Mouse (Mus musculus) cerebellum, adult 11 months (tissue): Measurements from ENCODE around the gene Pds5b.
"Not testable (repeated sequence)": the region's sequence is repeated elsewhere in the genome, so short reads cannot be mapped to it uniquely, and the experiment has no call there.

ENCODE experiments used
- DNase-seq: peaks from one replicate; pipeline ENCODE4 v3.0.0; 2022

Pds5b gene

DNA sequence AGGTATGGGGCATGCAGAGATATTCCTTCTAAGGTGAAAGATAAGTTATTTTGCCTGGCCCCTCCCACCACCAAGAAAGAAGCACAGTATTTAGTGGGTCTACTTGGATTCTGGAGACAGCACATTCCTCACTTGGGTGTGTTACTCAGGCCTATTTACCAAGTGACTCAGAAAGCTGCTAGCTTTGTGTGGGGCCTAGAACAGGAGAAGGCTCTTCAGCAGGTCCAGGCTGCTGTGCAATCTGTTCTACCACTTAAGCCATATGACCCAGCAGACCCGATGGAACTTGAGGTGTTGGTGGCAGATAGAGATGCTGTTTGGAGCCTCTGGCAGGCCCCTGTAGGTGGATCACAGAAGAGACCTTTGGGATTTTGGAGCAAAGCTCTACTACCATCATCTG, 33.1 kb downstream of the Pds5b start:
- not testable (repeated sequence) for DNase-seq

DNA sequence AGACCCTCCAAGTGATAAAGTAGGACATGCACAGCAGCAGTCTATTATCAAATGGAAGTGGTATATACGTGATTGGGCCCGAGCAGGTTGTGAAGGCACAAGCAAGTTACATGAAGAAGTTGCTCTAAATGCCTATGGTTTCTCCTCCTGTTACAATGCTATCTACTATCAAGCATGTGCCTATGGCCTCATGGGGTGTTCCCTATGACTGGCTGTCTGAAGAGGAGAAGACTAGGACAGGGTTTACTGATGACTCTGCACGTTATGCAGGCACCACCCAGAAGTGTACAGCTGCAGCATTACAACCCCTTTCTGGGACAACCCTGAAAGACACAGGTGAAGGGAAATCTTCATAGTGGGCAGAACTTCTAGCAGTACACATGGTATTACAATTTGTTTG, 33.6 kb downstream of the Pds5b start:
- not testable (repeated sequence) for DNase-seq

DNA sequence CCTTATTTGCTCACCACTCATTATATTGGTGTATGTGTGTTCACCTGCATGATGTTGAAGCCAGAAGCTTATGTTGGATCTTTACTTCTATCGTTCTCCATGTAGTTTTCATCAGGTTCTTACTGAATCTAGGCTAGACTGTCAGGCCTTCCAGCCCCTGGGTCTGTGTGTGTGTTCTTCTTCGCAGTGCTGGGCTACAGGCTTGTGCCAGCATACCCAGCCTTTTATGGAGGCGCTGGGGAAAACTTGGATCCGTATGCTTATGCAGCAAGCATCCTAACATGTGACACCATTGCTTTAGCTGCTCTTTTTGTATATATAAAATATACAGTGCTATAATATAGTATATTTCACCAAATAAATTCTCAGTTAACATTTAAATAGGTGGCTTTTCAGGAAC, 38.0 kb downstream of the Pds5b start:
- no peak for DNase-seq

DNA sequence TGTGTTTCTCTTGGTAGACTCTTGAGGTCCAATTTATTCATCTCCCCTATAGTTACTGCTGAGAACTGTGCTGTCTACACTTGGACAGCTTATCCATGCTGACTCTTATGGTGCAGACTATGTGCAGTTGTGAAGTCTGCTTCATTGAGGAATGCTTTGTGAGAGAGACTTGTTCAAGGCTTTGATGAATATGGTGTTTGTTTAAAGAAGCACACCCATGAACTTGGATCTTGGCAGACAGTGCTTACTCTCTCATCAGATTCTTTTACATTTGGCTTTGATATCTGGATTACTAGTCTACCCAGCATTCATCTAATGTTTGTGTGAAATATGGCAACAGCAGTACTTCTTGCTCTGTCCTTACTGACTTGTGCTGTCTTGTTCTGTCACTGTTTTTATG, 39.9 kb downstream of the Pds5b start:
- DNase-seq = no peak

DNA sequence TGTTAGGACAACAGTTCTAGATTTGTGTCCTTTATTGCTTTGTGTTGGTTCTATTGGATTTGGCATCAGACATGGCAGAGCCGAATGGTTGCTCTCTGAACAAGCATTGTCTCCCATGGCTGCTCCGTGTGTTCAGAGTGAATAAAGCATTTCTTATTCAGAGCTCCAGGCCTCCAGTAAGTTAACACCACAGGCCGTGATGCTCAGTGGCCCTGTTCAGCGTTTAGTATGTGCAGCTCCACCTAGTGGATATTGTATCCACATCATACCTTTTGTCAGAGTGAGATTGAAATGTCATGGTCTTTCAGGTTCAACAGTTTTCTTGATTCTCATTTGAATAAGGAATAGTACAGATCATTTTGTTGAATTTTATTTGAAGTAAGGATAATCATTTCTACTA, 44.2 kb downstream of the Pds5b start:
- peak; percentile 12 for DNase-seq

DNA sequence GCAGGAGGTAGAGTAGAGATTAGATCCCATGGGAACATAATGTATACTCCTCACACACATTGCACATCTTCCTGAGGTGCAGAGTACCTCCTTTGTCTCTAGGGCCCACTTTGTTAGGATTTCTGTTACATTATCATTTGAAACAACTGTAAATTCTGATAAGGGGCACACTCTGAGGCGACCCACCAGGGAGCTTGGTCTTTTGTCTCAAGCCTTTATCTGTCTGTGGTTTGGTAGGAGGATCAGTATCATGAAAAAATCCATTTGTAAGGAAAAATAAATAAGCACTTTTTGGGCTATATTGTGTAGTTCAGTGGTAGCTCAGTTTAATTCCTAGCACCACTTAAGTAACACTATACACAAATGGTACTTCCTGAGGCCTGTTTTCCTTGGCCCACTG, 51.1 kb downstream of the Pds5b start:
- DNase-seq = no peak

DNA sequence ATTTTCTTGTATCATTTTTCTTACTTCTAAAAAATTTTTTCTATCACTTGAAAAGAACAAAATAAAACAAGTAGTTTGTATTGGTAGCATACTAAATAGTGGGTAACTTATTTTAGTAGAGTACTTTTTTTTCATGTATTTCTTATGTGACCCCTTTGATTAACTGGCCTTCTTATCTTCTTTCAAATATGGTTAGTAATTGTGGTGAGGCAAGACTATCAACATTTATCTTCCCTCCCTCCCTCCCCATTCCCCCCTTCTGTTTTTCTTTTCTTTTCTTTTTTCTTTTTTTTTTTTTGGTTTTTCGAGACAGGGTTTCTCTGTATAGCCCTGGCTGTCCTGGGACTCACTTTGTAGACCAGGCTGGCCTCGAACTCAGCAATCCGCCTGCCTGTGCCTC, 63.5 kb downstream of the Pds5b start:
- not testable (repeated sequence) for DNase-seq

DNA sequence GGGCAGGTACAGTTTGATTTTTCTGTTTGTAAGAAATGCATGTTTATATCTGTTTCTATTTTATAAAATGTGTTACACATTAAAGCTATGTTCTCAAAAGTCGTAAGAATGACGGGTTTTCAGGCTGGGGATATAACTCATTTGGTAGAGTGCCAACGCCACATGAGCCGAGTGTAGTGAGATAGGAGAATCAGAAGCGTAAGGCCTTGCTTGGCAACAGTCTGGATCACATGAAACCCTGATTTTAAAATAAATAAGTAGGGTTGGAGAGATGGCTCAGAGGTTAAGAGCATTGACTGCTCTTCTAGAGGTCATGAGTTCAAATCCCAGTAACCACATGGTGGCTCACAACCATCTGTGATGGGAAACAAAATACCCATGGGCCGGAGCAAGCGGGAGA, 65.8 kb downstream of the Pds5b start:
- no peak for DNase-seq

DNA sequence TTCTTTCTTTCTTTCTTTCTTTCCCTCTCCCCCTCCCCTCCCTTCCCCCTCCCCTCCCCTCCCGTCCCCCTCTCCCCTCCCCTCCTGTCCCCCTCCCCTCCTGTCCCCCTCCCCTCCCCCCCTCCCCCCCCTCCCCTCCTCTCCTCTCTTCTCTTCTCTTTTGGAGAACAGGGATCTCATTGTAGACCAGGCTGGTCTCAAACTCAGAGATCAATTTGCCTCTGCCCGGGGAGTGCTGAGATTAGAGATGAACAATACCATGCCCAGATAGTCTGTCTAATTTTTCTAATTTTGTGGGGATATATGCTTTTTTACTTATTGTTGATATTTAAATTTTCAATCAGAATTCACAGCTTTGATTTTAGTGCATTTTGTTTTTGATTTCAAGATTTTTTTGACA, 67.1 kb downstream of the Pds5b start:
- no peak for DNase-seq

DNA sequence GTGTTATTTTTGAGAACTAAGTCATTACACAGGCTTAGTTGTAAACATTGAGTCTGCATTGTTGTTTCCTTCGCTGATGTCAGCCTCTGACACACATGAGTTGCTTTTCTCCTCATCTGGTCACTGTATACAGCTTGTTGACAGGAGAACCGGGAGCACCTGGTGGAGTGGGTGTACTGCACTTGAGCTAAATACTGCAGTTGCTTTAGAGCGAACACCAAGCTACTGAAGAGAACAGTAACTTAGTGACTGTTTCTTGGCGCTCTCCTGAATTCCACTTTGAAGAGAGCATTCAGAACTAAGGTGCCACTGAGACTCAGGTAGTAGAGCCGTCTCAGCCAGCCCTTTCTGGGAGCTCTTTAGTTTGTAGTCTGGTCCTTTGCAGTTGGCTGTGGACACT, 83.1 kb downstream of the Pds5b start:
- DNase-seq = no peak

DNA sequence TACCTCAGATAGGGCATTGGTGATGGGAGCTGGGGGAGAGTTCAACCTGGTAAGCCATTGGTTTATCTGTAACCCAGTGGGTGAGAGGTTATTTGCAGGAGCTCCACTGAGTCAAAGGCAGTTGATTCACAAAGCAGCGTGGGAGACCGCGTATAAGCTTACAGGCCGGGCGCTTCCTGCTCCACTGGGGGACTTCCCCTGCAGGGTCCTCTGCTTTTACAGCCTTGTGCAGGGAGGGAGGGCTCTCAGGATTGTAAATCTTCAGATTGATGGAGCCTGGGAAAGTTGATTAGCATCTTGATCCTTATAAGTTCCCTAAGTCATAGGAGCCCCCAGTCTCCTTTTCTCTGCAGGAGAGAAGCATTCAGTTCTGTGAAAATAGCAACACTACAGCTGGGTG, 98.9 kb downstream of the Pds5b start:
- no peak for DNase-seq

DNA sequence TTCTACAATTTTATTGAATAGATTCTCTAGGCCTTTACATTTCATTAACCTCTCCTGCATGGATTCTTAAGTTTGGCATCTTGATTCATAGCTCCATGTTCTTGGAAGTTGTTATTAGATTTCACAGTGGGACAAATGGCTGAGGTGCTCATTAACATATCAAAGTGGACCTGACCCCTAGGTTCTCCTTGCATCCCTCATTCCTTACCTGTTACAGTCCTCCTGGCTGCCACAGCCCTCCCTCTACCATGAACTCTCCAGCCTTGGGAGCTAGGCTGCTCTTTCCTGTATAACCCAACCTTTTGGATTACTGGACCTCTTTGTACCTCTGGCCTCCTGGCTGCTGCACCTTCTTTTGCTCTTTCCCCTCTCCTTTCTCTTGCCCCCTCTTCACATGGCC, 99.5 kb downstream of the Pds5b start:
- DNase-seq = no peak

DNA sequence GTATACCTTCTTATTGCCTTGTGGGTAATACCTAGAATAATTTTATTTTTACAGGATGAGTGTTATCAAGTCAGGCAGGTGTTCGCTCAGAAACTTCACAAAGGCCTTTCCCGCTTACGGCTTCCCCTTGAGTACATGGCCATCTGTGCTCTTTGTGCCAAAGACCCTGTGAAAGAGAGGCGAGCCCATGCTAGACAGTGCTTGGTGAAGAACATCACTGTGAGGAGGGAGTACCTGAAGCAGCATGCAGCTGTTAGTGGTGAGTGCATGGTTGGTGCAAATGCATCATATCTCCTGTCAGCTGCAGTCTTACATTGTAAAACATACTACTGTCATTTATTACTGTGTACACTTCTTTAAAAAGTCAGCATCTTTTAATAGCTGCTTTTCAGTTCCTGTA, 114.7 kb downstream of the Pds5b start:
- DNase-seq = no peak

DNA sequence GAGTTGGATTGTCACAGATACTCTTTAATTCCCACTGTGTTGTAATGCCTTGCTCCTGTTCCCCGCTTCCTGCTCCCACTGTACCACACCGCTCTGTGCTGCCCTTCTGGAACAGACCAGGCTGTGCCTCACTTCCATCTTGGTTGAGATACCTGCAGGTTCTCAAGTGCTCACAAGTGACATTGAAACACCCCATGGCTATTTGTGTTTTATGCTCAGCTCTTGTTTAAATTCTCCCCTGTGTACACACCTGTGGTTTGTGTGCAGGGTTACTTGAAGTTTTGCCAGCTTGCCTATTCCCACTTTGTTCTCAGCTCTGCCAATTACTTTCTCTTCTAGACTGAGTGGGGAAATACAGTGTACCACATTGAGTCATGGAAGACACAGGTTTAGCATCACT, 115.5 kb downstream of the Pds5b start:
- DNase-seq = no peak

DNA sequence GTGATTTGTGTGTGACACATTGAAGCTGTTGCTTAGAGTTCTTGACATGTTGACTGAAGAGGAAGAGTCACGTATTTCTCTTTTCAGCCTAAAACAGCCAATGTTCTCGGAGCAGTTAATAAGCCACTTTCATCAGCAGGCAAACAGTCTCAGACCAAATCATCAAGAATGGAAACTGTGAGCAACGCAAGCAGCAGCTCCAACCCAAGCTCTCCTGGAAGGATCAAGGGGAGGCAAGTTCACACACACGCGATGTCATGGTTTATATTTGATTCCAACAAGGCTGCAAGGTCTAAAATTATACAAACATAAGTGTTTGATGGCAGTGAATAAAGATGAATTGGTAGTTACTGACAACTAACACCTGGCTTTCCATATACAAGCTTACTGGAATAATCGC, 120.6 kb downstream of the Pds5b start:
- no peak for DNase-seq

DNA sequence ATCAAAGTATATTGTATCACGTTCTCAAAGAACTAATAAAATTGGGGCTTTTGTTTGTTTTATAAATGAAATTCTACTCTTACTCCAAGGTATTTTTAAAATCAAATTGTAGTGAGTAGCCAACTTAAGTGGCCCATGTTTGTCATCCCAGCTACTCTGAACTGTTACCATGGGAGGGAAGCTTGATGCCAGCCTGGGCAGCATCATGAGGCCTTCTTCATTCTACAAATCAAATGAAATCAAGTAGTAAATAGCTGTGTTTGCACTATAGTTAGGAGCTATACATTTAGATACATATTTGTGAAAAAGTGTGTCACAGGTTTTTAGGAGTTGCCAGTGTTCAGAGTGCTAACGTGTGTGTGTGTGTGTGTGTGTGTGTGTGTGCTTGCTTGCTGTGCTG, 126.5 kb downstream of the Pds5b start:
- no peak for DNase-seq

DNA sequence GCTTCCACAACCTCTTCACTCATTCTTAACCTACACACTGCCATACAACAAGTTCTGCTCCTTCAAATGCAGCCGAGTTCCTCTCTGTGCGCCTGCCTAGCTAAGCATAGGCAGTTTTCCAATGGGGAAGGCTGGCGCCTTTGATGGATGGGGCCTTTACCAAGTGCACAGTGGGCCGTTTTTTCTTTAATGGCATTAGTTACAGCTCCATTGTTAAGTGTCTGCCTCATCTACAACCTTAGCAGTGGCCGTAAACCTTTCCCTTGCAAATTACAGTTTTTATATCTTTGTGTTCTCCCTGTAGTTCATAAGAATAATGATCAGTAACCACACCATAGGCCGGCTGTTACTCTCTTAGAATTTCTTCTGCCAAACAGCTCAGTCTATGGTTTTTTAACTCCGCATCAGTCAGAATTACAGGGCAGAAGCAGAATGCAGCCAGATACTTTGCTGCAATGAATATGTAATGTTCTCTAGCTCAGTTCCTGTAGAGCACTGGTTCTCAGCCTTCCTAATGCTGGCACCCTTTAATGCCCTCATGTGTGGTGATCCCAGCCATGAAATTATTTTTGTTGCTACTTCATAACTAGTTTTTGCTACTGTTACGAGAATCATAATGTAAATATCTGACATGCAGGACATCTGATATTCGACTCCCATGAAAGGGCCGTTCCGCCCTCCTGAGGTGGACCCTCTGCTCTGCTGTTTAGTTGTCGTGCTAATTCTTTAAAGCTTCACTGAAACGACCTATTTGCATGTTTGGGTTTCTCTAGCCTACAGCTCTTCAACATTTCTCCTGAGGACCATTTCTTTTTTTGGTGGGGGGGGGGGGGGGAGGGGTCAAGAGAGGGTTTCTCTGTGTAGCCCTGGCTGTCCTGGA, 140.8 kb downstream of the Pds5b start:
- DNase-seq = no peak

DNA sequence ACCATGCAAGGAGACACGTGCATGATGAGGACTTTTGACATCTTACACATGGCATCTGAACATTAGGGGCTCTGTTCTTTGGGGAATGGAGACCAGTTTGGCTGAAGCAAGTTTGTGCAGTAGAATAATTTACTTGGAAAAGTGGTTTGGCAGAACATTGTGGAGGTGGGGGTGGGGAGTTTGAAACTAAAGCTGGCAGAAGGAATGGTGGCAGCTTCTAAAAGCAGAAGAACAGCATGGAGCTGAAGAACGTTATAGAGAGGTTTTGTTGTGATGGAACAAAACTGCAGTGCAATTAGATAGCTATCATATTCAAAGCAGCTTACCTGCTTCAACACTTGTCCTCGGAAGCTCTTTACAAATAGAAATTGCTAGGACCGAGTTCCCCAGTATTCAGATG, 141.9 kb downstream of the Pds5b start:
- no peak for DNase-seq

DNA sequence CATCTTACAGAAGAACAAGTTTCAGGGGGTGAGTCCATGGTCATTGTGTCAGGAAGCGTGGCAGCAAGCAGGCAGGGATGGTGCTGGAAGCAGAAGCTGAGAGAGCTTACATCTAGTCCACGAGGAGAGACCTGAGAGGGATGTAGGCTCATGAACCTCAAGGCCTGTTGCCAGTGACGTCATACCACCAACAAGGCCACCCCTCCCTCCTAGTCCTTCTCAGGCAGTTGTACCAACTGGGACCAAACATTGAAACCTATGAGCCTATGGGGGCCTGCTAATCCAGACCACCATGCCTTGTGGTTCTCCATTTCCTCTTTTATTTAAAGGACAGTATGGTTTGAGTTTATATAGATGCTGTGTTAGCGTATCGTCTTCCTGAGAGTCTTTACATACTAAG, 143.2 kb downstream of the Pds5b start:
- DNase-seq = no peak

DNA sequence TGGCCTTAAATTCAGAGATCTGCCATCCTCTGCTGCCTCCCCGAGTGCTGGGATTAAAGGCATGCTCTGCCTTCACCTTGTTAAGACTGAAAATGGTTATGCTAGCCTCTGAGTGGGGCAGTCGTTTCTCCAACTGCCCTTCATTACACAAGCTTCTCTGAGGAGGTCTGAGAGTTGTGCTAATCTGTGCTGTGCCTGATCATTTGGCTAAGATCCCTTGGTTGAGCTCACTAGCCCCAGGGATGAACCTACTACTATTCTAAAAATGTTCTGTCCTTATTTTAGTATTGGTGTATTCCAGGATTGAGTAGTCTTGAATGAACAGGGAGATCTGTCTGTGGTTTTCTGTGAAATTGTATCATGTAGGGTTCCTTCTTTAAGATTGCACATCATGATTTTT, 144.5 kb downstream of the Pds5b start:
- DNase-seq = no peak

DNA sequence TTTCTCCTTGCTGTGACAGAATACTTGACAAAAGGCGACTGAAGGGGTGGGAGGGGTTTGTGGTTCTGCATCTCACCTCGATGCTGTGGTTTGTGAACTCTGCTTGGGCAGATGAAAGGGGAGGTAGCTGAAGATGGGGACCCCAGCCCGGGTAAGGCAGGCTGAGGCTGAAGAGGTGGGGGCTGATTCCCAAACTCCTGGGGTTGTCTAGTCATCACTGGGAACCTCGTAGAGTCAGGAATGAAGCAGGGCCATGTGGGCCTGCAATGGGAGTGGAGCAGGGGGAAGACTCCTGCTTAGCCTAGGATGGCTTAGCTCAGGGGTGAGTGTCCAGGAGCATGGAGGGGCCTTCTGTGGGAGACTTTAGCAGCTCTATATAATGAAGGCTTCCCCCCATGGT, 145.3 kb downstream of the Pds5b start:
- DNase-seq = no peak

DNA sequence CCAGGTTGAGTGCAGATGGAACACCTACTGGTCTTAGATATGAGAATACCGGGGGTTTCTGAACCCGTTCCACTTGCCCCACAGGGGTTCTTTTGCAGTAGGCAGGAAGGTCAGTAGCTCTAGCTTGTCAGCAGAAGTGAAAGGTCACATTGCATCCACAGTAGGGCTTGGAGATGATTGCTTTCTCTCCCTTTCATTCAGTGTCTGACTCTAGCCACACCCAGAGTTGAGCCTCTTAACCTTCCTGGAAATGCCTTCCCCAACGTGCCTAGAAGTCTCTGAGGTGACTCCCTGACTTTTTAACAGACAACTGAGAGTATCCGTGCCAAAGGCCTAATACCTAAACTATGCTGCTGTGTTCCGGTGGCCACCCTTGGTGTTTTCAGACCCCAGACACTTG, 146.0 kb downstream of the Pds5b start:
- no peak for DNase-seq

DNA sequence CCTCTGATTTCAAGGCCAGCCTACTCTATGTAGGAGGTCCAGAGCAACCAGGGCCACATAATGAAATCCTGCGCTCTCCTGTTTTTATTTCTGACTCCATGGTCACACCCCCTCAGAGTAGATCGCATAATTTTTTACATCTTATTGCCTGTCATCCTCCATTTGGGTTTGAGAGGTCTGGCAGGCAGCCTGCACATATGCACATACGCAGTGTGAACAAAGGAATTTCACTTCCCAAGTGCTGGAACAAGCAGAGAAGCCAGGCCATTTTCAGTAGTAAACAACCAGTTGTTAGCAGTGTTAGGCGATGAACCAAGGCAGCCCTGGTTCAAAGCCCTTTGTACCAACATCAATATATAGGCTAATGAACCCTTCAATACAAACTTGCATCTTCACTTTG, 147.6 kb downstream of the Pds5b start:
- DNase-seq = no peak

DNA sequence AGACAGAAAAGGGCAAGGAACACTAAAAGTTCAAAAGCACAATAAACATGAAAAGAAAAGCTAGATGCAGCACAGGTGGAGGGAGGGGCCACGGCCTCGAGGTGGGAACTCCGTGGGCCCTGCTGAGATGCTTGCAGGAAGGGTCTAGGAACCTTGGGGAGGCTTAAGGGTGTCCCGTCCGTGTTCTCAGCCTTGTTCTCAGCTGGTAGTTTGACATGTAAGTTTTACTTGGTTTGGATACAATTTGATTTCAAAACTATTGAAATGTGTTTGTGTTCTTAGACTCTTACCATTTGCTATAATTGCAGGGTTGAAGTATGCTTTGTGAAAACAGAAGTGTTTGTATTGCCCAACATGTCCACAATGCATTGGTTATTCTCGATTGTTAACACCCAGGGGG, 149.2 kb downstream of the Pds5b start:
- DNase-seq = no peak

DNA sequence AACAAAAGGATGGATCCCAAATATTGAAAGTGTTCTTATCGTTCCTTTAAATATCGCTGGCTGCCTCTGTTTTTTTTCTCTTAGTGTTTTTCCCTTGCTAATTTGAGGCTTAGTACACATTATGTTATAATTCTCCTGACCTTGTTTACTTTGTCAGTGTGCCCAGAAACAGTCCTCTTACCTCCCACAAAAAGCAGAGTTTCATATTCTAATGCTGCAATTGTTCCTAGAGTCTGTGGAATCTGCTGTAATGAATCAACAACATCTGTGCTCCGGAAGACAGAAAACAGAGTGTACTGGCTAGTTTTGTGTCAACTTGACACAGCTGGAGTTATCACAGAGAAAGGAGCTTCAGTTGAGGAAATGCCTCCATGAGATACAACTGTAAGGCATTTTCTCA, 149.8 kb downstream of the Pds5b start:
- DNase-seq = no peak
